Mouse (Mus musculus) layer of hippocampus, postnatal 36 days (tissue): ENCODE data around the gene Olfr1371. TPM values are rescaled to one million over a fixed set of nuclear protein-coding genes. Genes with fewer than 3 reads are reported as not detected.

Experiments
- DNase-seq, 2 experiments: peaks; one replicate each; pipeline ENCODE4 v3.0.0; 2022
- total RNA-seq, 2 experiments: library from RNA; stranded (reverse); gene quantifications; 2 replicates each; pipeline ENCODE4 v1.2.3; 2021

The Olfr1371 gene
- total RNA-seq: not detected

DNA sequence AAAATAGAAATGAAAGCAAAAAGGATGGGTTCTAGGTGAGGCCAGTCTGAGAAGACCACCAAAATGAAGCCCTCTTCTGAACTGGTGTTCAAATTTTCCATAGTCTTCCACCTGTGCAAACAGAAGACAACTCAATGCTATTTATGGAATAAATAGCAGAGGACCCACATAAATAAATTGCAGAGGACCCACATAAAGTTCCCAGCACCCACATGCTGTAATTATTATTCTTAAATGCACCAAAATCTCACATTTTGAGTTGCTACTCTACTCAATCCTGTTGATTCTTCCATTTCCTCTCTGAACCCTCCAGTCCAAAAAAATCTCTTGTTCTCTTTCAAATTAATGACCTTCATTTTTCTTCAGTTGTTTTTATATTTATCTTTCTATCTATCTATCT is at the start of gene Olfr1371:
TSS of gene Olfr1371 (minus strand) at position 101 of the 400 bp plus-strand sequence.
- no peak for DNase-seq

DNA sequence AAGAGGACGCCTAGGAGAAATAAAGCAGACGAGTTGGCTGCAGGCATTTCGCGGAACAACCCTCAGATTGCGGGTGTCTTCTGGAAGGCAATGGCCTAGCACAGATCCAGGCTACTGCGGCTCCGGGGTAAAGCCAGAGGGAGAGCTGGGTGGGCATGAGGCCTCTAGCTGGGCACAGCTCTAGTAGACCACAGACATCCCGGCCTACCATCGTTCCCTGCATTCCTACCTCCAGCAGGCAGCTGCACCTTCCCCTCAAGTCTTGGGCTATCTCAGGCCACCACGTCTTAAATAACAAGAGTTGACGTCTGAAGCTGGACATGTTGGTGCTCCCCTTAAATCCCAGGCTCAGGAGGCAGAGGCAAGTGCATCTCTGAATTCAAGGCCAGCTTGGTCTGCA is 48.6 kb upstream of the Olfr1371 start:
- no peak for DNase-seq

- DNase-seq: no peak
Observed at GRCm38 (mm10) chr11:52261937-52262336, 48.1 kb upstream of the Olfr1371 start.

DNA sequence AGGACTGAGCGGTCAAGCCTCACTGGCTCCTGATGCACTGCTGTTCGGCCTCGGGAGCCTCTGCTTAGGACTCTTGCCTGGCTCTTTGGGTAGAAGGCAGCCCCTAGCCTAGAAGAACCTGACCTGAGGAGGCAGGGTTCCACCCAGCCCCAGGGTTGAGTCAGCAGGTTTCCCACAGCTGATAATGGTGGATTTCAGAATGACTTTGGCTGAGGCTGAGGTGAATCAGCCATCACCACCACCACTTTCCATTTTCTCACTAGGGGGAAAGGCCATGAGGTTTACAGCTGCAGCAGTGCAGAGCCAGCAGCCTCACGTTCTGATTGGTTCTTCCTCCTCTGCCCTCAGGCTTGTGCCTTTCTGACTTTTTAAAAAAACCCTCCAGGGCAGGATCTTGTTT is 47.1 kb upstream of the Olfr1371 start:
- no peak for DNase-seq

DNA sequence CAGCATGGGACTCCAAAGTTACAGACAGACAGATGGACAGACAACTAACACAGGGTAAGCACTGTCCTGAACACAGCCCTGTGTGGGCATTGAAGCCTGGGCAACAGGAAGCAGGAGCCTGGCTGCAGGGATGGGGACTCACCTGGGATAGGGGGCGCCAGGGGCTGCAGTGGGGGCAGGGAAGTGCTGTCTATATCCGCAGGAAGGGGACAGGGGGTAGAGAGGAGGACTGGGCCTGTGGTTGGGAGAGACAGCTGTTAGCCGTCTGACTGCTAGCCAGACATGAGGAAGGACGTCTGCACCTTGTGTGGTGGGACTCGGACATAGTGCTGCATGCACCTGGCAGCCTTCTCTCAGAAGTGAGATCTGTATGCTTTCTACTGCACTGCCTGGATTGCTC is 44.9 kb upstream of the Olfr1371 start:
- no peak for DNase-seq

GRCm38 (mm10) chr11:52257376-52257775 is 43.6 kb upstream of the Olfr1371 start:
- DNase-seq: no peak

- no peak for DNase-seq
Observed at GRCm38 (mm10) chr11:52255077-52255476, 41.3 kb upstream of the Olfr1371 start.

GRCm38 (mm10) chr11:52253674-52254375 is 40.0 kb upstream of the Olfr1371 start:
- DNase-seq: peak; percentile 44 to 46

DNA sequence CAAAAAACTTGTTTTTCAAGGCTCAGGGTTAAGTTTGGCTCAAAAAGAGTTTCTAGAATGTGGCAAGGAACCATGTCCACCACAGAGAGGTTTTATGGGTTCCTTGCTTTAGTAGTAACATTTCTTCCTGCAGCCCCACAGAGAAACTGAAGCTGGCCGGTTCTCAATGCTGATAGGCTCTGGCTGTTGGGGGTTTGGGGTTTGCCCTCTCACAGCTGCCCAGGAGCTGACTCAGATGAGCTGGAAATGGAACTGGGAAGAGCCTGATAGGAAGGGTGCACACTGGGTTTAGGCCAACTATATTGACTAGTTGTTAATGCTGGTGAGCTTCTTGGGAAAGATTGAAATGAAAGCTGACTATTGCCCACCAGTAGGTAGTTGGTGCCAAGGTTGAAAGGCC is 38.9 kb upstream of the Olfr1371 start:
- DNase-seq: no peak

- no peak for DNase-seq
Observed at GRCm38 (mm10) chr11:52251770-52252169, 38.0 kb upstream of the Olfr1371 start.

DNA sequence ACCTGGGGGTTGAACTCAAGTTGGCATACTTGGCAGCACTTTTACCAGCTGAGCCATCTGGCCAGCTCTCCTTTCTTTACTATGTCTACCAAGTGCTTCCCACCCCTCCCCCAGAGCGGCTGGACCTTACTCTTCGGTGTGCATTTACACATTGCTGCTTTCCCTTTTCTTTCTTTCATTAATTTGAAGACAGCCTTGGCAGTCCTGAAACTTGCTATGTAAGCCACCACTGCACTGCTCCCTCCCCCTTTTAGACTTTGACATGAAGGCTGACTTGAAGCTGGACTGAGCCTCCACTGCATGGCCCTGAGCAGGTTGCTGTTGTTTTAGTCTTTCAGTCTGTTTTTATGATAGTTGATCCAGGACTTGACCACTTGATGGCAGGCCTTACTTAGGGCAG is 35.7 kb upstream of the Olfr1371 start:
- DNase-seq: no peak

DNA sequence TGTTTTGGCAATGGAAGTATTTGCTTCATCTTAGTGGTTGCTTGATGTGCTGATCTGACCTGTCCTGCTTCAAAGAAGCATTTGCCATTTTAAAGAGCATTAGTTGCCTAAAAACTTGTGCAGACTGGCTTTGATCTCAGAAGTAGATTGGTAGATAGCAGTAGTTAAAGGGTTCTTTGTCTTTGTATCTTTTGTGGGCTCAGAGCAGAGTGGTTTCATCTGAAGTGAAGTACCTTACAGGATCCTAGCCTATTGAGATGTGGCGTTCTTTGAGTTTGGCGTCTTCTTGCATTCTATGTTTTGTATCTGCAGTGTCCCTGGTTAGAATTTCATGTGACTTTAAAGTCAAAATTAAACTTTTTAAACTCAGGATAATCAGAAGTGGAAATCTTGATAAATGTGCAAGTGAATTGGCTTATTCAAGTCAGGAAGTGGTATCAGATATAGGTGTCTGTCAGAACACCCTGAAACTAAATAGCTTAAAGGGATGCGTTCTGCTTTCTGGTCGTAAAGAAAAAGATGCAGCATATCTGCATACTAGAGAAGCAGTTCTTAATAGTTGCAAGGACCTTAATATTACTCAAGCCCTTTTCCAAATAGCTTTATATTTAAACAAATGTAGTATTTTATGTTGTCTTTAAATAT is 27.2 kb upstream of the Olfr1371 start:
- no peak for DNase-seq

DNA sequence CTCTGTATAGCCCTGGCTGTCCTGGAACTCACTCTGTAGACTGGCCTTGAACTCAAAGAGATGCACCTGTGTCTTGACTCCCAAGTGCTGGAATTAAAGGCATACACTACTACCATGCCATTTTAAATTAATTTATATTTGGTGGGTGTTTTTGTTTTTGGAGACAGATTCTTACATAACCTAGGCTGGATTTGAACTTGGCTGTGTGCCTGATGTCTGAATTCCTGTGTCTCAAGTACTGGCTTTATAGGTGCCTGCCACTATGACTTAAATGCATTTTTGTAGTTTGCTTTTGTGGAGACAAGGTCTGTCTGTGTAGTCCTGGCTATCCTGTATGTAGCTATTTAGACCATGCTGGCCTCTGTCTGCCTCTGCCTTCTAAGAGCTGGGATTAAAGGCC is 20.7 kb upstream of the Olfr1371 start:
- no peak for DNase-seq

- DNase-seq: no peak
Observed at GRCm38 (mm10) chr11:52233906-52234305, 20.1 kb upstream of the Olfr1371 start.

- no peak for DNase-seq
Observed at GRCm38 (mm10) chr11:52233043-52233653, 19.4 kb upstream of the Olfr1371 start.

- DNase-seq: peak; percentile 91
Observed at GRCm38 (mm10) chr11:52231606-52232541, 18.1 kb upstream of the Olfr1371 start, which contains the start of gene Skp1a. Skp1a (plus strand) TSS chr11:52231995.

- no peak for DNase-seq
Observed at GRCm38 (mm10) chr11:52230694-52231093, 16.9 kb upstream of the Olfr1371 start.

GRCm38 (mm10) chr11:52228722-52229448 is 15.1 kb upstream of the Olfr1371 start:
- no peak for DNase-seq

- no peak for DNase-seq
Observed at GRCm38 (mm10) chr11:52227466-52228226, 13.9 kb upstream of the Olfr1371 start.

GRCm38 (mm10) chr11:52227053-52227452 is 13.3 kb upstream of the Olfr1371 start:
- DNase-seq: no peak

GRCm38 (mm10) chr11:52225986-52226599 is 12.3 kb upstream of the Olfr1371 start:
- DNase-seq: no peak
